In the genomic region with DNA sequence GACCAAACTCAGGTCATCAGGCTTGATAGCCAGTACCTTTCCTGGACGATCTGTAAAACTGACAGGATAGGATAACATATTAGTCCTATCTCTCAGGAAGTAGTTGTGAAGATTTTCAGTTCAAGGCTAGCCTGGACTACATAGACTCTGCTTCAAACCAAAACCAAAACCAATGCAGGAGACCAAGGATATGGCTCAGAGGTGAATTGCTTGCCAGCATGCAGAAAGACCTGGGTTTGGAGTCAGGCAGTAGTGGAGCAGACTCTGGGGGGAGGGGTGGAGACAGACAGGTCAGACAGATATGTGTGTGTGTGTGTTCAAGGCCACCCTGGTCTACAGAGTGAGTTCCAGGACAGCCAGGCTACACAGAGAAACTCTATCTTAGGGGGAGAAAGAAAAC, we compare ENCODE assay signal across 25 mouse cellular contexts. TPM values are rescaled to one million over a fixed set of nuclear protein-coding genes. Genes with fewer than 3 reads are reported as not detected.
A peak's percentile ranks its signal among the peaks of the same experiment; 100 is the strongest.
DNase-seq lines count a peak whose midpoint lies in the region; ATAC-seq and TF ChIP-seq lines count a peak whose summit lies in the region.
"Had no signal": no experiment of that assay in that cellular context is flagged by ENCODE, and none has a peak within 500 bp of the region (broad histone marks: within the 10 kb centered on the region; RNA-seq: fewer than 3 reads in every experiment).

No protein-coding gene starts in this region.

- ATAC-seq in liver, embryonic 13.5 days (ENCODE audit: low read depth), result no peak
- ATAC-seq in liver, embryonic 12.5 days, result no peak
- no peak for ATAC-seq in stomach, postnatal 0 days (ENCODE audit: low FRiP score, low TSS enrichment)
- ATAC-seq: CD4-positive, CD25-positive, alpha-beta regulatory T cell, adult 4 months; forebrain, embryonic 14.5 days; forebrain, postnatal 0 days; intestine, postnatal 0 days had no signal

- no peaks in the 10 kb centered on the region for H3K27me3 ChIP-seq in liver, embryonic 13.5 days
- H3K27me3 ChIP-seq in liver, embryonic 12.5 days (replicated peaks), result no peaks in the 10 kb centered on the region
- H3K27me3 ChIP-seq in MEL (ENCODE audit: control insufficient read depth in 1 of 2, insufficient read depth in 2 of 2, low read length in 2 of 2), result no peaks in the 10 kb centered on the region
- H3K27me3 ChIP-seq in stomach, postnatal 0 days (ENCODE audit: control insufficient read depth, insufficient read depth, low read length), result no peaks in the 10 kb centered on the region
- H3K27me3 ChIP-seq: embryonic facial prominence, embryonic 12.5 days; embryonic facial prominence, embryonic 15.5 days; hindbrain, embryonic 15.5 days had no signal

- no peaks in the 10 kb centered on the region for H3K36me3 ChIP-seq in liver, embryonic 13.5 days
- no peaks in the 10 kb centered on the region for H3K36me3 ChIP-seq in liver, embryonic 12.5 days
- H3K36me3 ChIP-seq in MEL (ENCODE audit: control insufficient read depth in 1 of 2, insufficient read depth in 2 of 2, low read length in 2 of 2), result peaks cover 0 to 34% of the 10 kb centered on the region in 2 experiments; a peak in 2 of 4 replicates
- H3K36me3 ChIP-seq in stomach, postnatal 0 days (ENCODE audit: control insufficient read depth, insufficient read depth, low read length), result no peaks in the 10 kb centered on the region
- H3K36me3 ChIP-seq: embryonic facial prominence, embryonic 12.5 days; embryonic facial prominence, embryonic 15.5 days; hindbrain, embryonic 12.5 days; hindbrain, embryonic 15.5 days had no signal

- peak; percentile 56 for DNase-seq in cerebellum, adult 9-10 months
- DNase-seq in cerebellum, postnatal 25 days, result no peak
- no peak for DNase-seq in liver, embryonic 13.5 days
- peak; percentile 31 for DNase-seq in MEL (ENCODE audit: low read depth, low spot score)
- no peak for DNase-seq in stomach, postnatal 0 days (ENCODE audit: low spot score)
- DNase-seq: adrenal gland, postnatal 25 days; cerebellum, adult 11-12 months; cerebellum, adult 8-10 months; forebrain, postnatal 0 days; gastrocnemius, postnatal 25 days had no signal

- no peaks in the 10 kb centered on the region for H3K9me3 ChIP-seq in liver, embryonic 13.5 days (replicated peaks)
- no peaks in the 10 kb centered on the region for H3K9me3 ChIP-seq in liver, embryonic 12.5 days (replicated peaks)
- H3K9me3 ChIP-seq in MEL (replicated peaks; ENCODE audit: insufficient read depth, low read length), result no peaks in the 10 kb centered on the region
- no peaks in the 10 kb centered on the region for H3K9me3 ChIP-seq in stomach, postnatal 0 days (ENCODE audit: control insufficient read depth, low read length)
- H3K9me3 ChIP-seq: embryonic facial prominence, embryonic 12.5 days; embryonic facial prominence, embryonic 15.5 days; hindbrain, embryonic 12.5 days; hindbrain, embryonic 15.5 days had no signal

- peaks cover 12% of the 10 kb centered on the region for H3K79me2 ChIP-seq in MEL (ENCODE audit: control insufficient read depth, insufficient read depth, low read length, poor library complexity)

- H3K27ac ChIP-seq in liver, embryonic 13.5 days, result peak overlapping the region; percentile 2; the same call in 1 of the 2 replicates
- H3K27ac ChIP-seq in liver, embryonic 12.5 days, result no peak overlapping the region
- H3K27ac ChIP-seq in MEL (ENCODE audit: control insufficient read depth, low read depth, low read length), result no peak overlapping the region
- H3K27ac ChIP-seq in stomach, postnatal 0 days (replicated peaks), result no peak overlapping the region
- H3K27ac ChIP-seq: embryonic facial prominence, embryonic 12.5 days; embryonic facial prominence, embryonic 15.5 days; hindbrain, embryonic 12.5 days; hindbrain, embryonic 15.5 days had no signal

- no peak for TF ChIP-seq CTCF in MEL (IDR thresholded peaks at IDR 0.05 in 2 of 3, conservative IDR thresholded peaks at IDR 0.05 in 1 of 3; ENCODE audit: control insufficient read depth in 1 of 3, insufficient read depth in 1 of 3, low read depth in 2 of 3, low read length in 3 of 3, poor library complexity in 1 of 3, severe bottlenecking in 1 of 3)
- TF ChIP-seq CTCF in stomach, postnatal 0 days (IDR thresholded peaks at IDR 0.05; ENCODE audit: low read depth), result no peak

- no peak for TF ChIP-seq RAD21 in MEL (IDR thresholded peaks at IDR 0.05; ENCODE audit: low read depth, low read length)

- H3K4me3 ChIP-seq in liver, embryonic 13.5 days (replicated peaks), result no peak overlapping the region
- H3K4me3 ChIP-seq in liver, embryonic 12.5 days, result no peak overlapping the region
- H3K4me3 ChIP-seq in MEL (ENCODE audit: control insufficient read depth in 1 of 2, insufficient read depth in 1 of 2, low read depth in 2 of 2, low read length in 2 of 2), result no peak overlapping the region
- H3K4me3 ChIP-seq in stomach, postnatal 0 days (ENCODE audit: low read depth, low read length), result no peak overlapping the region
- H3K4me3 ChIP-seq: embryonic facial prominence, embryonic 12.5 days; embryonic facial prominence, embryonic 15.5 days; hindbrain, embryonic 12.5 days; hindbrain, embryonic 15.5 days had no signal

- peaks cover 63% of the 10 kb centered on the region for H3K4me1 ChIP-seq in liver, embryonic 13.5 days (replicated peaks)
- H3K4me1 ChIP-seq in liver, embryonic 12.5 days, result peaks cover 60% of the 10 kb centered on the region
- H3K4me1 ChIP-seq in MEL (ENCODE audit: control insufficient read depth in 1 of 2, insufficient read depth in 2 of 2, low read length in 2 of 2), result peaks cover 15 to 46% of the 10 kb centered on the region in 2 experiments
- peaks cover 3% of the 10 kb centered on the region; the same call in 1 of the 2 replicates for H3K4me1 ChIP-seq in stomach, postnatal 0 days (replicated peaks; ENCODE audit: control insufficient read depth, insufficient read depth)

- TF ChIP-seq POLR2A in MEL (IDR thresholded peaks at IDR 0.05; ENCODE audit: control insufficient read depth in 1 of 2, insufficient read depth in 1 of 2, low read depth in 1 of 2, low read length in 2 of 2, poor library complexity in 1 of 2), result no peak

- no peak for TF ChIP-seq EP300 in MEL (IDR thresholded peaks at IDR 0.05; ENCODE audit: low read depth in 1 of 2, low read length in 2 of 2)
- no peak for TF ChIP-seq EP300 in stomach, postnatal 0 days (optimal IDR thresholded peaks at IDR 0.05)

- no peak overlapping the region for H3K4me2 ChIP-seq in liver, embryonic 13.5 days
- H3K4me2 ChIP-seq in liver, embryonic 12.5 days, result no peak overlapping the region
- H3K4me2 ChIP-seq in stomach, postnatal 0 days (replicated peaks; ENCODE audit: low read depth), result no peak overlapping the region
- H3K4me2 ChIP-seq: embryonic facial prominence, embryonic 12.5 days; embryonic facial prominence, embryonic 15.5 days; heart, embryonic 11.5 days; hindbrain, embryonic 12.5 days; hindbrain, embryonic 15.5 days had no signal

- 18% methylated on average over 1 of the region's 1 CpGs for WGBS in liver, embryonic 13.5 days (ENCODE audit: insufficient replicate concordance)
- WGBS in liver, embryonic 12.5 days (ENCODE audit: insufficient replicate concordance), result 29% methylated on average over 1 of the region's 1 CpGs
- WGBS in stomach, postnatal 0 days, result 52% methylated on average over 1 of the region's 1 CpGs

- peak overlapping the region; percentile 4; the same call in 1 of the 2 replicates for H3K9ac ChIP-seq in liver, embryonic 13.5 days
- H3K9ac ChIP-seq in liver, embryonic 12.5 days, result no peak overlapping the region
- no peak overlapping the region for H3K9ac ChIP-seq in MEL (ENCODE audit: control insufficient read depth, low read depth, low read length, poor library complexity, severe bottlenecking)
- H3K9ac ChIP-seq in stomach, postnatal 0 days (ENCODE audit: low read length), result no peak overlapping the region
- H3K9ac ChIP-seq: embryonic facial prominence, embryonic 12.5 days; embryonic facial prominence, embryonic 15.5 days; forebrain, postnatal 0 days; hindbrain, embryonic 12.5 days; hindbrain, embryonic 15.5 days had no signal

TF ChIP-seq in MEL, 35 proteins besides CTCF, POLR2A, EP300 and RAD21 (continues in another document):
- TF ChIP-seq SMC3 (IDR thresholded peaks at IDR 0.05; ENCODE audit: low read depth, low read length) (no peak), TCF12 (IDR thresholded peaks at IDR 0.05; ENCODE audit: low read depth, low read length) (no peak), MYB (IDR thresholded peaks at IDR 0.05; ENCODE audit: low read depth, low read length) (no peak), JUND (IDR thresholded peaks at IDR 0.05; ENCODE audit: low read depth, low read length) (no peak), ETS1 (IDR thresholded peaks at IDR 0.05; ENCODE audit: low read depth, low read length) (no peak), CHD1 (IDR thresholded peaks at IDR 0.05; ENCODE audit: low read depth, low read length) (no peak), NRF1 (IDR thresholded peaks at IDR 0.05; ENCODE audit: insufficient read depth, low read depth, low read length, poor library complexity, severe bottlenecking) (no peak), E2F4 (IDR thresholded peaks at IDR 0.05; ENCODE audit: borderline replicate concordance, low read depth, low read length) (no peak), BHLHE40 (IDR thresholded peaks at IDR 0.05; ENCODE audit: borderline replicate concordance, low read depth, low read length) (no peak), TBP (IDR thresholded peaks at IDR 0.05; ENCODE audit: low read depth, low read length) (no peak), NELFE (IDR thresholded peaks at IDR 0.05; ENCODE audit: low read depth, low read length) (no peak), MAX (IDR thresholded peaks at IDR 0.05; ENCODE audit: low read length) (no peak), MXI1 (IDR thresholded peaks at IDR 0.05; ENCODE audit: low read depth, low read length) (no peak), MEF2A (IDR thresholded peaks at IDR 0.05; ENCODE audit: extremely low read depth, insufficient replicate concordance, low read depth, low read length, poor library complexity, severe bottlenecking) (no peak), GABPA (IDR thresholded peaks at IDR 0.05; ENCODE audit: low read depth, low read length) (no peak)

RNA-seq across cellular contexts. Expression of a gene that starts 3.7 kb away (rescaled TPM):
- polyA plus RNA-seq in liver, embryonic 13.5 days (2015; fragmentation: Nextera tagmentation; extraction: Ambion mirVana), result 9.4 and 11.6 TPM in 2 replicates
- polyA plus RNA-seq in liver, embryonic 12.5 days (2016; fragmentation: Nextera tagmentation; extraction: Ambion mirVana), result 15.0 and 15.9 TPM in 2 replicates
- 12.2 and 13.0 TPM in 2 replicates for total RNA-seq in MEL (2012; rRNA removed)
- 10 to 100 TPM in 1 of 2 experiments, not detected in 1; 22.4 TPM for polyA plus RNA-seq in MEL (2012; ENCODE audit: insufficient read depth in 1 of 2, insufficient read length in 2 of 2, low read depth in 1 of 2, low replicate concordance in 2 of 2, missing spikeins in 1 of 2)
- polyA plus RNA-seq in stomach, postnatal 0 days (2015; fragmentation: Nextera tagmentation; extraction: Ambion mirVana), result 12.3 and 12.9 TPM in 2 replicates

RNA-seq across cellular contexts. Expression of a gene that starts 26.1 kb away (rescaled TPM):
- not detected in 2 replicates for polyA plus RNA-seq in liver, embryonic 13.5 days (2015; fragmentation: Nextera tagmentation; extraction: Ambion mirVana)
- not detected in 2 replicates for polyA plus RNA-seq in liver, embryonic 12.5 days (2016; fragmentation: Nextera tagmentation; extraction: Ambion mirVana)
- total RNA-seq in MEL (2012; rRNA removed), result not detected in 2 replicates
- polyA plus RNA-seq in MEL (2012; ENCODE audit: insufficient read depth in 1 of 2, insufficient read length in 2 of 2, low read depth in 1 of 2, low replicate concordance in 2 of 2, missing spikeins in 1 of 2), result not detected
- polyA plus RNA-seq in stomach, postnatal 0 days (2015; fragmentation: Nextera tagmentation; extraction: Ambion mirVana), result 0.06 and 0.07 TPM in 2 replicates
- total RNA-seq: adrenal gland, adult 18-20 months; gastrocnemius, adult 8-10 months; gastrocnemius, postnatal 25 days; hematopoietic stem cell, adult 5-6 weeks had no signal
- polyA plus RNA-seq: C2C12; CD4-positive, CD25-positive, alpha-beta regulatory T cell, adult 4 months; heart, embryonic 11.5 days; heart, embryonic 14.5 days; heart, postnatal 0 days had no signal

Comparison
In these comparisons a context has a peak if more than half of its experiments do, and no peak if none do; other contexts are left out.
1. DNase-seq: peak in cerebellum, adult 9-10 months (single experiment) and MEL (single experiment); none in cerebellum, postnatal 25 days (0 of 2), liver, embryonic 13.5 days (single experiment) and stomach, postnatal 0 days (single experiment).